Mouse (Mus musculus) B cell, adult 2 months (primary cell): ENCODE measurements at regions not wholly inside any gene's neighbourhood (a gene's known extent, or its start where the extent isn't known, plus 50 kb on each side); places are given as distances from the start of the nearest gene placed in this dataset.
A peak's percentile ranks its signal among the peaks of the same experiment; 100 is the strongest.

ENCODE experiments used
- DNase-seq, 2 experiments: peaks; one replicate each; pipeline ENCODE4 v3.0.0; 2022

GRCm38 (mm10) chr3:148315286-148315685, 675.1 kb downstream of the Adgrl2 start:
- no peak for DNase-seq

GRCm38 (mm10) chr3:148295515-148295914, 694.8 kb downstream of the Adgrl2 start:
- no peak for DNase-seq

GRCm38 (mm10) chr3:148278978-148279377, 711.4 kb downstream of the Adgrl2 start:
- DNase-seq = no peak

- no peak for DNase-seq
These were observed 718.1 kb downstream of the Adgrl2 start for GRCm38 (mm10) chr3:148272159-148272848.

- DNase-seq = no peak
These were observed 721.5 kb downstream of the Adgrl2 start for GRCm38 (mm10) chr3:148268812-148269211.

- DNase-seq = no peak
These were observed 731.1 kb downstream of the Adgrl2 start for GRCm38 (mm10) chr3:148259211-148259610.

GRCm38 (mm10) chr3:148248617-148249016, 741.7 kb downstream of the Adgrl2 start:
- DNase-seq = no peak

GRCm38 (mm10) chr3:148246786-148247185, 743.6 kb downstream of the Adgrl2 start:
- no peak for DNase-seq

- DNase-seq = no peak
These were observed 752.3 kb downstream of the Adgrl2 start for GRCm38 (mm10) chr3:148238093-148238492.

- no peak for DNase-seq
These were observed 752.8 kb downstream of the Adgrl2 start for GRCm38 (mm10) chr3:148237555-148237954.

GRCm38 (mm10) chr3:148233616-148234015, 756.7 kb downstream of the Adgrl2 start:
- no peak for DNase-seq

- no peak for DNase-seq
These were observed 761.2 kb downstream of the Adgrl2 start for GRCm38 (mm10) chr3:148229192-148229591.

- DNase-seq = no peak
These were observed 762.2 kb downstream of the Adgrl2 start for GRCm38 (mm10) chr3:148228002-148228707.

GRCm38 (mm10) chr3:148220826-148221225, 769.5 kb downstream of the Adgrl2 start:
- peak; percentile 8 to 11 for DNase-seq

GRCm38 (mm10) chr3:148220024-148220590, 770.2 kb downstream of the Adgrl2 start:
- no peak for DNase-seq

GRCm38 (mm10) chr3:148202148-148202547, 788.2 kb downstream of the Adgrl2 start:
- no peak for DNase-seq

- DNase-seq = no peak
These were observed 803.7 kb downstream of the Adgrl2 start for GRCm38 (mm10) chr3:148186704-148187103.

GRCm38 (mm10) chr3:148167556-148167955, 822.8 kb downstream of the Adgrl2 start:
- DNase-seq = no peak

- no peak for DNase-seq
These were observed 831.3 kb downstream of the Adgrl2 start for GRCm38 (mm10) chr3:148159059-148159458.

GRCm38 (mm10) chr3:148158533-148158932, 831.8 kb downstream of the Adgrl2 start:
- no peak for DNase-seq

GRCm38 (mm10) chr3:148143776-148144175, 846.6 kb downstream of the Adgrl2 start:
- no peak for DNase-seq

GRCm38 (mm10) chr3:148136791-148137251, 853.5 kb downstream of the Adgrl2 start:
- no peak for DNase-seq

- no peak for DNase-seq
These were observed 855.7 kb downstream of the Adgrl2 start for GRCm38 (mm10) chr3:148134646-148135045.

GRCm38 (mm10) chr3:148115576-148115975, 874.8 kb downstream of the Adgrl2 start:
- no peak for DNase-seq
